Mouse (Mus musculus) liver (tissue): ENCODE data around the gene Kif4.

Experiments
- DNase-seq: peaks from one replicate; pipeline ENCODE4 v3.0.0-alpha.2; 2020; ENCODE audit warnings: mixed read lengths

The Kif4 gene

GRCm38 (mm10) chrX:100734359-100734758 is 108.8 kb downstream of the Kif4 start:
- DNase-seq, result no peak

GRCm38 (mm10) chrX:100738918-100739317 is 113.4 kb downstream of the Kif4 start:
- DNase-seq, result peak; percentile 36

GRCm38 (mm10) chrX:100739443-100739842 is 113.9 kb downstream of the Kif4 start:
- DNase-seq, result no peak

GRCm38 (mm10) chrX:100740785-100741184 is 115.2 kb downstream of the Kif4 start:
- DNase-seq, result no peak

GRCm38 (mm10) chrX:100741940-100742339 is 116.4 kb downstream of the Kif4 start:
- DNase-seq, result peak; percentile 56

- DNase-seq, result no peak
These were observed 140.3 kb downstream of the Kif4 start for GRCm38 (mm10) chrX:100765855-100766254.

- no peak for DNase-seq
These were observed 141.8 kb downstream of the Kif4 start, which contains the start of gene Dlg3 for GRCm38 (mm10) chrX:100767181-100767884. Gene Dlg3, plus strand, starts transcription at chrX:100767722.

GRCm38 (mm10) chrX:100767885-100768626 is 142.5 kb downstream of the Kif4 start:
- DNase-seq, result no peak

- DNase-seq, result no peak
These were observed 143.7 kb downstream of the Kif4 start for GRCm38 (mm10) chrX:100769281-100769680.

- peak; percentile 59 for DNase-seq
These were observed 148.8 kb downstream of the Kif4 start for GRCm38 (mm10) chrX:100774341-100774811.

- DNase-seq, result no peak
These were observed 149.9 kb downstream of the Kif4 start for GRCm38 (mm10) chrX:100775405-100775804.

- peak; percentile 48 for DNase-seq
These were observed 151.0 kb downstream of the Kif4 start for GRCm38 (mm10) chrX:100776494-100776893.
